Mouse (Mus musculus) heart, adult 2 months (tissue): Measurements from ENCODE around the gene Spns2.
"Not testable (repeated sequence)": the region's sequence is repeated elsewhere in the genome, so short reads cannot be mapped to it uniquely, and the experiment has no call there.

Experiments used
- CTCF ChIP-seq: fragments of 200-600 bp; IDR thresholded peaks from 2 replicates; pipeline ENCODE4 v1.8.1; 2022; ENCODE audit warnings: antibody characterized with exemption, mild to moderate bottlenecking, moderate library complexity
- POLR2A ChIP-seq: fragments of 200-500 bp; IDR thresholded peaks from 2 replicates; pipeline ENCODE4 v1.6.1; 2011; ENCODE audit warnings: mild to moderate bottlenecking, low read depth, low read length, control low read depth; ENCODE audit not compliant: insufficient read depth

DNA sequence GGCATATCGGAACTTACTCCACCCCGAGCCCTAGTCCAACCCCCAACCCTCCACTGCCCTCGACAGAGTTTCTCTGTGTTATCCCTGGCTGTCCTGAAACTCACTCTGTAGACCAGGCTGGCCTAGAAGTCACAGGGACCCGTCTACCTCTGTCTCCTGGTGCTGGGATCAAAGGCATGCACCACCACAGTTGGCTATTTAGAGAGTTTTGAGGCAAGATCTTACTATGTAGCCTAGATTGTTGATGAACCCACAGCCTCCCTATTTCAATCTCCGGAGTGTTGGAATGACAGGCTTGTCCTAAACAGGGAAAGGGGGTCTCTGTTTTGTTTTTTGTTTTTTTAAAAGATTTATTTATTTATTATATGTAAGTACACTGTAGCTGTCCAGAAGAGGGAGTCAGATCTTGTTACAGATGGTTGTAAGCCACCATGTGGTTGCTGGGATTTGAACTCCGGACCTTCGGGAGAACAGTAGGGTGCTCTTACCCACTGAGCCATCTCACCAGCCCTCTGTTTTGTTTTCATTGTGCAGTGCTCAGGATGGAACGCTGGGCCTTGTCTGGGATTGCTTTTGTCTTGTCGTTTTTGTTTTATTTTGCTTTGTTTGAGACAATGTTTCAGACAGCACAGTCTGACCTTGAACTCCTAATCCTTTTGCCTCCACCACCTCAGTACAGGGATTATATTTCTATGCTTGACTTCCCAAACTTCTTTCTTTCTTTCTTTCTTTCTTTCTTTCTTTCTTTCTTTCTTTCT, 59.2 kb downstream of the Spns2 start:
- not testable (repeated sequence) for TF ChIP-seq CTCF, POLR2A
